Comparison of ENCODE assay signal across 13 mouse cellular contexts in the genomic region with DNA sequence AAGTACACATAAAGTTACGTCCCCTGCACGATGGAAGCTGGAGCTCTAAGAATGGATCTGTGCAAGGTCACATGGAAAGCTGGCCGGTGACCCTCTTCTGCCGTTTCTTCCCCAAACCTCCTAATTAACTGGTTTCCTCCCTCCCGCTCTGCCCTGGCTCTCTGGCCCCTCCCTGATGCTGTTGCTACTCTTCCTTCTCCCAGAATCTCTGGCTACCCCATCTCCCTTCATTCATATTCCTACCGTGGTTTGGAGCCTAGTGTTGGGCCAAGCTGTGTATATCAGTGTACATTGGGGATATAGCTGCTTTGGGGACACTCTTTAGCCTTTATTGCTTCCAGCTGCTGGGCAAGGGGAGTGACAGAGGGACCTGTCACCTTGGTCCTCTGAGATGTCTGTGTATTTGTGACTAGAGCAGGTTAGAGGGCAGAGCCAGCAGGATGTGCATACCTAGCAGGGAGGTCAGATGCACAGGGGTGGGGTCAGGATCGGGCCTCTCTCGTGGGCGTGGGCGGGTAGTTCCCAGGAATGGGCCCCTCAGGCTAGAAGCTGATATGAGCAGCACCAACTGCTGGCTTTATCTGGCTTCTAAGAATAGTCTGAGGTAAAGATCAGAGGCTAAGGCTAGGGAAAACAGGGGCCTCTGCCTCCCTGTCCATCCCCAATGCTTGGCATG. TPM values are rescaled to one million over a fixed set of nuclear protein-coding genes. Genes with fewer than 3 reads are reported as not detected.
DNase-seq lines count a peak whose midpoint lies in the region; ATAC-seq lines count a peak whose summit lies in the region.
"Had no signal": no experiment of that assay in that cellular context is flagged by ENCODE, and none has a peak within 500 bp of the region (broad histone marks: within the 10 kb centered on the region; RNA-seq: fewer than 3 reads in every experiment).

No protein-coding gene starts in this region.

- WGBS in heart, embryonic 10.5 days, result 27% methylated on average over 10 of the region's 10 CpGs
- 71% methylated on average over 10 of the region's 10 CpGs for WGBS in midbrain, embryonic 11.5 days
- 66% methylated on average over 10 of the region's 10 CpGs for WGBS in midbrain, embryonic 15.5 days
- whole genome bisulfite sequencing in liver, embryonic 11.5 days, result 27% methylated on average over 10 of the region's 10 CpGs

- no peak overlapping the region for H3K9ac ChIP-seq in midbrain, embryonic 11.5 days (ENCODE audit: low read length)
- H3K9ac ChIP-seq in midbrain, embryonic 15.5 days, result no peak overlapping the region
- H3K9ac ChIP-seq in liver, embryonic 11.5 days (ENCODE audit: low read depth, low read length), result peak overlapping the region; percentile 58

- H3K27me3 ChIP-seq in heart, embryonic 10.5 days (ENCODE audit: insufficient read depth, poor library complexity, severe bottlenecking), result no peaks in the 10 kb centered on the region
- H3K27me3 ChIP-seq in midbrain, embryonic 11.5 days (ENCODE audit: control insufficient read depth, insufficient read depth, low read length), result no peaks in the 10 kb centered on the region
- H3K27me3 ChIP-seq in midbrain, embryonic 15.5 days (replicated peaks), result no peaks in the 10 kb centered on the region
- H3K27me3 ChIP-seq in liver, embryonic 11.5 days (replicated peaks; ENCODE audit: control insufficient read depth, insufficient read depth, low read length), result no peaks in the 10 kb centered on the region

- H3K4me2 ChIP-seq in midbrain, embryonic 11.5 days, result no peak overlapping the region
- H3K4me2 ChIP-seq in midbrain, embryonic 15.5 days, result no peak overlapping the region
- H3K4me2 ChIP-seq in liver, embryonic 11.5 days, result peak overlapping the region; percentile 68

- H3K36me3 ChIP-seq in heart, embryonic 10.5 days, result peaks cover 4% of the 10 kb centered on the region; the same call in 1 of the 2 replicates
- H3K36me3 ChIP-seq in midbrain, embryonic 11.5 days (ENCODE audit: control insufficient read depth, insufficient read depth, low read length), result no peaks in the 10 kb centered on the region
- H3K36me3 ChIP-seq in midbrain, embryonic 15.5 days (replicated peaks), result no peaks in the 10 kb centered on the region
- H3K36me3 ChIP-seq in liver, embryonic 11.5 days (ENCODE audit: control insufficient read depth, insufficient read depth, low read length), result no peaks in the 10 kb centered on the region

- no peak for ATAC-seq in midbrain, embryonic 11.5 days (ENCODE audit: low FRiP score)
- no peak for ATAC-seq in midbrain, embryonic 15.5 days (replicated peaks)
- ATAC-seq in liver, embryonic 11.5 days (replicated peaks; ENCODE audit: low FRiP score), result peak; percentile 96
- no peak for ATAC-seq in frontal cortex, adult (ENCODE audit: low TSS enrichment)
- ATAC-seq: inflammation-experienced regulatory T-cells, adult 6 months had no signal

- H3K4me3 ChIP-seq in heart, embryonic 10.5 days, result peak overlapping the region; percentile 29; the same call in 1 of the 2 replicates
- no peak overlapping the region for H3K4me3 ChIP-seq in midbrain, embryonic 11.5 days (ENCODE audit: low read depth, low read length)
- no peak overlapping the region for H3K4me3 ChIP-seq in midbrain, embryonic 15.5 days
- H3K4me3 ChIP-seq in liver, embryonic 11.5 days (ENCODE audit: low read depth, low read length), result 0 out of 2 replicates have a peak overlapping the region, but pooled peaks have one; percentile 1

- DNase-seq in heart, embryonic 10.5 days (ENCODE audit: low spot score), result peak; percentile 93
- no peak for DNase-seq in heart, adult 11 months
- DNase-seq in midbrain, embryonic 11.5 days (ENCODE audit: low spot score, missing footprints), result peak; percentile 53
- DNase-seq in liver, embryonic 11.5 days (ENCODE audit: low spot score), result peak; percentile 66
- peak; percentile 48 for DNase-seq in yolk sac, embryonic 10.5 days (ENCODE audit: low spot score)
- DNase-seq in MN1 (ENCODE audit: low spot score), result no peak
- DNase-seq: adrenal gland, postnatal 36 days; cerebellum, postnatal 25 days; gastrocnemius, postnatal 36 days; layer of hippocampus, adult 9-11 months had no signal

- H3K27ac ChIP-seq in heart, embryonic 10.5 days, result peak overlapping the region; percentile 88
- no peak overlapping the region for H3K27ac ChIP-seq in midbrain, embryonic 11.5 days (ENCODE audit: low read depth, low read length)
- H3K27ac ChIP-seq in midbrain, embryonic 15.5 days, result no peak overlapping the region
- peak overlapping the region; percentile 91 for H3K27ac ChIP-seq in liver, embryonic 11.5 days (ENCODE audit: low read depth, low read length)

- H3K4me1 ChIP-seq in heart, embryonic 10.5 days, result peaks cover 41% of the 10 kb centered on the region
- H3K4me1 ChIP-seq in midbrain, embryonic 11.5 days (ENCODE audit: control insufficient read depth, insufficient read depth, low read length), result no peaks in the 10 kb centered on the region
- no peaks in the 10 kb centered on the region for H3K4me1 ChIP-seq in midbrain, embryonic 15.5 days
- H3K4me1 ChIP-seq in liver, embryonic 11.5 days (replicated peaks; ENCODE audit: control insufficient read depth, insufficient read depth, low read length), result peaks cover 27% of the 10 kb centered on the region

- H3K9me3 ChIP-seq in heart, embryonic 10.5 days, result no peaks in the 10 kb centered on the region
- H3K9me3 ChIP-seq in midbrain, embryonic 11.5 days (ENCODE audit: control insufficient read depth, low read length), result no peaks in the 10 kb centered on the region
- H3K9me3 ChIP-seq in midbrain, embryonic 15.5 days, result no peaks in the 10 kb centered on the region
- H3K9me3 ChIP-seq in liver, embryonic 11.5 days (ENCODE audit: control insufficient read depth, low read length), result no peaks in the 10 kb centered on the region

RNA-seq across cellular contexts. Expression of gene Myh7b, which starts 6.3 kb away (rescaled TPM):
- polyA plus RNA-seq in heart, embryonic 10.5 days (2016; fragmentation: Nextera tagmentation; extraction: Ambion mirVana), result 12.4 and 15.7 TPM in 2 replicates
- 0.59 and 0.63 TPM in 2 replicates for polyA plus RNA-seq in midbrain, embryonic 11.5 days (2014; fragmentation: Nextera tagmentation; extraction: Ambion mirVana)
- polyA plus RNA-seq in midbrain, embryonic 15.5 days (2015; fragmentation: Nextera tagmentation; extraction: Ambion mirVana), result 0.64 and 1.2 TPM in 2 replicates
- polyA plus RNA-seq in liver, embryonic 11.5 days (2014; fragmentation: Nextera tagmentation; extraction: Ambion mirVana), result 4.3 and 5.3 TPM in 2 replicates

RNA-seq across cellular contexts. Expression of gene Gss, which starts 12.1 kb away (rescaled TPM):
- 24.2 and 29.1 TPM in 2 replicates for polyA plus RNA-seq in heart, embryonic 10.5 days (2016; fragmentation: Nextera tagmentation; extraction: Ambion mirVana)
- polyA plus RNA-seq in midbrain, embryonic 11.5 days (2014; fragmentation: Nextera tagmentation; extraction: Ambion mirVana), result 14.7 and 17.5 TPM in 2 replicates
- 15.3 and 16.3 TPM in 2 replicates for polyA plus RNA-seq in midbrain, embryonic 15.5 days (2015; fragmentation: Nextera tagmentation; extraction: Ambion mirVana)
- 59.7 and 60.5 TPM in 2 replicates for polyA plus RNA-seq in liver, embryonic 11.5 days (2014; fragmentation: Nextera tagmentation; extraction: Ambion mirVana)

Comparison
In these comparisons a context has a peak if more than half of its experiments do, and no peak if none do; other contexts are left out.
1. DNase-seq: peak in heart, embryonic 10.5 days (single experiment), midbrain, embryonic 11.5 days (single experiment), liver, embryonic 11.5 days (single experiment) and yolk sac, embryonic 10.5 days (single experiment); none in heart, adult 11 months (single experiment) and MN1 (single experiment).
2. H3K27ac ChIP-seq: peak in heart, embryonic 10.5 days (single experiment) and liver, embryonic 11.5 days (single experiment); none in midbrain, embryonic 11.5 days (single experiment) and midbrain, embryonic 15.5 days (single experiment).
3. H3K4me3 ChIP-seq: peak in heart, embryonic 10.5 days (single experiment) and liver, embryonic 11.5 days (single experiment); none in midbrain, embryonic 11.5 days (single experiment) and midbrain, embryonic 15.5 days (single experiment).